Mouse (Mus musculus) frontal cortex, adult 2 months (tissue): ENCODE measurements around the gene Gdpd1. TPM values are rescaled to one million over a fixed set of nuclear protein-coding genes. Genes with fewer than 3 reads are reported as not detected.

ENCODE experiments used
- DNase-seq, 2 experiments: peaks; one replicate each; pipeline ENCODE4 v3.0.0; 2022; ENCODE audit warnings: low spot score in 1 of 2; ENCODE audit errors: extremely low spot score in 1 of 2
- polyA plus RNA-seq: library from polyadenylated mRNA; depleted of rRNA; stranded (reverse); fragments of >200 nt; gene quantifications from 2 replicates; pipeline ENCODE4 v1.2.3, GENCODE M21; 2012; rRNA removed

Gdpd1 gene
- polyA plus RNA-seq, 1 experiment: 37.0 TPM

- peak; percentile 96 to 98 for DNase-seq
Observed at GRCm38 (mm10) chr11:86993041-86994037, 80.5 kb downstream of the Gdpd1 start, which contains the start of gene Ypel2. TSS of gene Ypel2 (minus strand) at chr11:86993707.

- DNase-seq: no peak
Observed at GRCm38 (mm10) chr11:86992461-86992988, 81.3 kb downstream of the Gdpd1 start.

DNA sequence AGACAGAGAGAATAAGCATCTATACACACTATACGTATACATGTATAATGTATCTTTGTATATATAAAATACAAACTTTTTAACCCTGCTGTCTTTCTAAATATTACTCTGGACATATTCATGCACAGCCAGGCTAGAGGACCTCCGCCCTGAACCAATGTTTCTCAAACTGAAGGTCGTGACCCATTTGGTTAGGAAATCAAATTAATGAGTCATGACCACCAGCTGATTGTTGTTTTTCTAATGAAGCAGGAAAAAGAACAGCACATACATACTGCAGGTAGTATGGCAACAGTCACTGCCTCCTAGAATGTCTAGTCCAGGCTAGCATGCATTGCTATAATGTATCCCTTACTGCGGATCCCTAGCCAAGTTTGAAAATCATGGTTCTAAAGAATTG is 82.6 kb downstream of the Gdpd1 start:
- DNase-seq: no peak

GRCm38 (mm10) chr11:86990309-86990708 is 83.6 kb downstream of the Gdpd1 start:
- peak in 1 of 2 experiments; percentile 56 for DNase-seq

DNA sequence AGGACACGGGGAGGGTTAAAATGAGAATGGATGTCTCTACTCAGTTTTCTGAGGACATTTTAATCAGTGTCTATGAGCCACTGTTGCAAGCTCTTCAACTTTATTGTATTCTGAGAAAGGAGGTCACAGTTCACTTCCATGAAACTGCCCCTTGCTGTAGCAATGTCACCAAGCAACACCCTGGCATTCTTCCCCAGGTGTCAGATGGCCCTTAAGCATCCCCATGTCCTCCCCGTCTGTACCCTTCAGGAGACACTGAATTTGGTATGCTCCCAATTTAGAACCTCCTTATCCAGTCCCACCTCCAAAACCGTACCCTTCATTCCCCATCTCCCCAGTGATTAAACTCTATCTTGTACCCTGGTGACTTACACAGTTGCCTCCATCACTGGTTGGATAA is 88.9 kb downstream of the Gdpd1 start:
- no peak for DNase-seq

Other genes starting within 250 kb of the Gdpd1 start
- gene Ypel2, start 80.4 kb downstream of the Gdpd1 start, polyA plus RNA-seq: 32.6 and 34.9 TPM in 2 replicates
- 9.8 and 11.3 TPM in 2 replicates for gene Smg8, start 12.7 kb upstream of the Gdpd1 start, polyA plus RNA-seq
- 0.53 and 0.56 TPM in 2 replicates for gene Prr11, start 34.6 kb upstream of the Gdpd1 start, polyA plus RNA-seq
- gene Ska2, start 35.2 kb upstream of the Gdpd1 start, polyA plus RNA-seq: 18.0 and 20.0 TPM in 2 replicates
- gene Trim37, start 53.0 kb upstream of the Gdpd1 start, polyA plus RNA-seq: 115 TPM in 2 replicates